ENCODE assay signal across 9 mouse cellular contexts in the genomic region with DNA sequence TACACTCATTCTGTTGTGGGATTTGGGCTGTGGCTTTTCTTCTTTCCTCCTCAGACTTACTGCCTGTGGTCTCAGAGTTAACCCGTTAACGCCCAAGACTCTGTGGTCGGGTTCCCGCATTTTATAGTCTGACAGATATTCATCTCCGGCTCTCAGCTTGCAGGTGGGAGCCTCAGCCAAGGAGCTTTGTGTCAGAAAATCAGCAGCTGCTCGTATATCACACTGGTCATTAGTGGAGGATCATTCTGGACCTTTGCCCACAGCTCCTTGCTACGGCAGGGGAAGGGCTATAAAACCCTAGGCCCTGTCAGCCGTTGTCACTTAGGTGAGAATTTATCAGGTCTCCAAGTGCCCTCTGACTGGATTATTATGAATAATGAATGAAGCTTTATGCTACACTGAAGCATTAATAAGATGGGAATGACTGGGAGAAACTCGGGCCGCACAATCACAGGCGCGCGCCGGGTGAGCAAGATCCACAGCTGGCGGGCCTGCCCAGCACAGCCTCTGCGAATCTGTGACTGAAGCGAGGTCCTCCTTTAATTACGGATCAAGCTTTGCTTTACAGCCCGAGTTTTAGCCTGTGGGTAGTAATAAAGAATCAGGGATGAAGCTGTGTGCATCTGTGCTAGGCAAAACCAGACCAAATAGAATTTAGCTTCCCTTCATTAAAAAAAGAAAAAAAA.
DNase-seq lines count a peak whose midpoint lies in the region; ATAC-seq lines count a peak whose summit lies in the region.
"Had no signal": no experiment of that assay in that cellular context is flagged by ENCODE, and none has a peak within 500 bp of the region (broad histone marks: within the 10 kb centered on the region; RNA-seq: fewer than 3 reads in every experiment).

No protein-coding gene starts in this region.

- 4% methylated on average over 19 of the region's 19 CpGs for WGBS in kidney, embryonic 14.5 days
- WGBS in hindbrain, embryonic 10.5 days = 67% methylated on average over 19 of the region's 19 CpGs
- 15% methylated on average over 19 of the region's 19 CpGs for WGBS in midbrain, embryonic 16.5 days

- no peak overlapping the region for H3K27ac ChIP-seq in kidney, embryonic 14.5 days (ENCODE audit: low read depth, low read length)
- peak overlapping the region; percentile 35 for H3K27ac ChIP-seq in hindbrain, embryonic 10.5 days
- H3K27ac ChIP-seq in midbrain, embryonic 16.5 days (ENCODE audit: low read length) = peak overlapping the region; percentile 80

- no peaks in the 10 kb centered on the region for H3K36me3 ChIP-seq in kidney, embryonic 14.5 days (ENCODE audit: control insufficient read depth, insufficient read depth, low read length)
- H3K36me3 ChIP-seq in hindbrain, embryonic 10.5 days = no peaks in the 10 kb centered on the region
- H3K36me3 ChIP-seq in midbrain, embryonic 16.5 days (ENCODE audit: control insufficient read depth, insufficient read depth, low read length) = no peaks in the 10 kb centered on the region

- H3K4me1 ChIP-seq in kidney, embryonic 14.5 days (ENCODE audit: control insufficient read depth, insufficient read depth, low read length) = no peaks in the 10 kb centered on the region
- H3K4me1 ChIP-seq in hindbrain, embryonic 10.5 days (replicated peaks) = no peaks in the 10 kb centered on the region
- H3K4me1 ChIP-seq in midbrain, embryonic 16.5 days (ENCODE audit: control insufficient read depth, insufficient read depth, low read length) = peaks cover 9% of the 10 kb centered on the region

- intact Hi-C loops in heart, postnatal 10 days (cut with DNase I) = no loop called here

- H3K9me3 ChIP-seq in kidney, embryonic 14.5 days (ENCODE audit: control insufficient read depth, low read length) = no peaks in the 10 kb centered on the region
- H3K9me3 ChIP-seq in hindbrain, embryonic 10.5 days = no peaks in the 10 kb centered on the region
- no peaks in the 10 kb centered on the region for H3K9me3 ChIP-seq in midbrain, embryonic 16.5 days (replicated peaks; ENCODE audit: control insufficient read depth, low read length, poor library complexity, severe bottlenecking)

- no peak overlapping the region for H3K9ac ChIP-seq in kidney, embryonic 14.5 days (ENCODE audit: low read depth, low read length)
- 0 out of 2 replicates have a peak overlapping the region, but pooled peaks have one; percentile 13 for H3K9ac ChIP-seq in midbrain, embryonic 16.5 days (ENCODE audit: low read depth, low read length)

- ATAC-seq in kidney, embryonic 14.5 days (ENCODE audit: low FRiP score, low TSS enrichment) = peak; percentile 85
- ATAC-seq in midbrain, embryonic 16.5 days = peak; percentile 90
- ATAC-seq: Patski had no signal

- peak overlapping the region; percentile 41 for H3K4me2 ChIP-seq in kidney, embryonic 14.5 days (replicated peaks; ENCODE audit: low read depth, low read length)
- peak overlapping the region; percentile 35 for H3K4me2 ChIP-seq in midbrain, embryonic 16.5 days (ENCODE audit: low read length)

- no peak for DNase-seq in kidney, adult 18-20 months
- DNase-seq in ZHBTc4 (ENCODE audit: low read depth, low spot score) = peak; percentile 25
- DNase-seq in hindbrain, embryonic 10.5 days (ENCODE audit: low spot score) = peak; percentile 13
- no peak for DNase-seq in testis, postnatal 10 days (ENCODE audit: low spot score)
- no peak for DNase-seq in heart, postnatal 10 days
- no peak for DNase-seq in urinary bladder, postnatal 14 days (ENCODE audit: low spot score)

- peak overlapping the region; percentile 26; the same call in 1 of the 2 replicates for H3K4me3 ChIP-seq in kidney, embryonic 14.5 days (ENCODE audit: low read length)
- no peak overlapping the region for H3K4me3 ChIP-seq in hindbrain, embryonic 10.5 days
- no peak overlapping the region for H3K4me3 ChIP-seq in midbrain, embryonic 16.5 days (ENCODE audit: low read depth, low read length)

- H3K27me3 ChIP-seq in kidney, embryonic 14.5 days (ENCODE audit: control insufficient read depth, insufficient read depth, low read length) = no peaks in the 10 kb centered on the region; the same call in 1 of the 2 replicates
- H3K27me3 ChIP-seq in hindbrain, embryonic 10.5 days (ENCODE audit: insufficient read depth, poor library complexity, severe bottlenecking) = no peaks in the 10 kb centered on the region
- no peaks in the 10 kb centered on the region for H3K27me3 ChIP-seq in midbrain, embryonic 16.5 days (ENCODE audit: control insufficient read depth, insufficient read depth, low read depth, low read length)
- H3K27me3 ChIP-seq: Patski had no signal

Comparison
In these comparisons a context has a peak if more than half of its experiments do, and no peak if none do; other contexts are left out.
1. DNase-seq: peak in ZHBTc4 (single experiment) and hindbrain, embryonic 10.5 days (single experiment); none in kidney, adult 18-20 months (single experiment), testis, postnatal 10 days (single experiment), heart, postnatal 10 days (0 of 2) and urinary bladder, postnatal 14 days (single experiment).